Mouse (Mus musculus) brain, embryonic 14.5 days (tissue): ENCODE data around the gene Glo1. TPM values are rescaled to one million over a fixed set of nuclear protein-coding genes. Genes with fewer than 3 reads are reported as not detected.

Experiments used
- DNase-seq: peaks from one replicate; pipeline ENCODE4 v3.0.0-alpha.2; 2011; ENCODE audit warnings: low read depth
- CTCF ChIP-seq: fragments of 200-500 bp; IDR thresholded peaks from 2 replicates; pipeline ENCODE4 v1.5.1; 2012; ENCODE audit warnings: inconsistent platforms, mild to moderate bottlenecking, moderate library complexity, borderline replicate concordance; ENCODE audit not compliant: insufficient read depth, insufficient read length; ENCODE audit errors: extremely low read depth
- POLR2A ChIP-seq: fragments of 200-500 bp; IDR thresholded peaks from 2 replicates; pipeline ENCODE4 v1.6.1; 2012; ENCODE audit warnings: mild to moderate bottlenecking, inconsistent platforms, borderline replicate concordance; ENCODE audit not compliant: poor library complexity, insufficient read depth, insufficient read length, severe bottlenecking; ENCODE audit errors: extremely low read depth
- polyA plus RNA-seq: library from polyadenylated mRNA; depleted of rRNA; stranded (reverse); fragments of >200 nt; gene quantifications from 2 replicates; pipeline ENCODE4 v1.2.3, GENCODE M21; 2012; rRNA removed

Glo1 gene
- polyA plus RNA-seq, 1 experiment: 74.8 TPM

DNA sequence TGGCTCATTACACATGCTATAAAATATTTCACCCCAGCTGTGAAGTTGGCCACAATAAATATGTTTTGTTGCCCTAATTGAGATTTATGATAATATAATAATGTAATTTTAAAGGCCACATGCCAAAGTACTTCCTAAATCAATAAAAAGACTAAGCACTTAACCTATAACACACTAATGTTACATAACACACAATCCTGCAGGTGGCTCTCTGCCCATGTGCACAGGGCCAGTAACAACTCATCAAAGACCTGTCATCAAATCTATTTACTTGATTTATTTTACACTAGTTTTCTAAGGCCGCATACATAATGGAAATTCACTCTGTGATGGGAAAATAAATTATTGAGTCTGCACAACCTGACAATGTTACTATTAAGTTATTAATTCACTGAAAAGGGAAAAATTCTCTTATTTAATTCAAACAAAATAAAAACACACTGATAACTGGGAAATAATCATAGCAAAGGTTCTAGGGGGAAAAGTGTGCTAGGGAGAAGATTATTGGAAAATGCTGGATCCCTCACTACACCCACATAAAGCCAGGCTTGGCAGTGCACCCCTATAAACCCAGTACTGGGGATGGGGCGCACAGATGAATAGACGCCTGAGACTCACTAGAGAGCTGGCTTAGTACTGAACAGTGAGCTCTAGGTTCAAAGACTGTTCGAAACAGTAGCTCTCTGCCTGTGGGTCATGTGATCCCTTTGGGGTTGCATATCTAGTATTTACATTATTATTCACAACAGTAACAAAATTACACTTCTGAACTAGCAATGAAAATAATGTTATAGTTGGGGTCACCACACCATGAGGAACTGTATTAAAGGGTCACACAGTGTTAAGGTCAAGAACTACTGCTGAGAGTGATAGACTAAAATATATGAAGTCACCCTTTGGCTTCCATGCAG is 73.4 kb downstream of the Glo1 start:
- TF ChIP-seq POLR2A: no peak
- no peak for TF ChIP-seq CTCF
- no peak for DNase-seq

- no peak for DNase-seq
- TF ChIP-seq CTCF: no peak
- no peak for TF ChIP-seq POLR2A
Measured at GRCm38 (mm10) chr17:30550774-30551107, 75.9 kb downstream of the Glo1 start.

GRCm38 (mm10) chr17:30549899-30550773 is 76.5 kb downstream of the Glo1 start:
- no peak for TF ChIP-seq CTCF
- no peak for DNase-seq

DNA sequence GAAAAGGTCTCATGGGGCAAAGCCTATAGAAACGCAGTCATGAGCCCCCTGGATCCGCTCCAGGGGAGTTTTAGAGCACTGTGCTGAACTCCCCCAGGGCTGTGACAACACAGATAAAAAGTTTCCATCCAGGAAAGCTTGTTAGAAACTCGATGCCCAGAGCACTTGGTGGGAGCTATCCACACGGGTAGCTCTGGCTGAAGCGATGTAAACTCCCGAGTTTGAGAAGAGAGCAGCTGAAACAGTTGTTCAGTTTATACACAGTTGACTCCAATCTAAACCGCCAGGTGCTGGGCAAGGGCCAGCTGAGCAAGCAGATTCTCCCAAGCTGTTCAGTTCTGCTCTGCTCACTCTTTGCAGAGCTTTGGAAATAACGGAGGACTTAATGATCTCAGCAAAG is 87.6 kb downstream of the Glo1 start:
- TF ChIP-seq POLR2A (no peak), CTCF (no peak)
- DNase-seq: peak; percentile 57

GRCm38 (mm10) chr17:30536651-30537050 is 90.0 kb downstream of the Glo1 start:
- no peak for DNase-seq
- TF ChIP-seq CTCF (no peak), POLR2A (no peak)

Other genes starting within 250 kb of the Glo1 start
- 56.5 and 72.5 TPM in 2 replicates for gene Btbd9, start 50.4 kb downstream of the Glo1 start, polyA plus RNA-seq
- gene Dnah8, start 2.5 kb downstream of the Glo1 start, polyA plus RNA-seq: 1.5 and 2.3 TPM in 2 replicates